Mouse (Mus musculus) heart, postnatal 25 days (tissue): Measurements from ENCODE around the gene Wfdc13. TPM values are rescaled to one million over a fixed set of nuclear protein-coding genes. Genes with fewer than 3 reads are reported as not detected.

ENCODE experiments used
- DNase-seq: peaks from one replicate; pipeline ENCODE4 v3.0.0; 2022; ENCODE audit warnings: low spot score
- intact Hi-C: fragments of 180-260 bp; cut with DNase I; formaldehyde crosslinking; loops from one replicate; pipeline ENCODE4 v1.15.1; 2025
- total RNA-seq, 2 experiments: library from RNA; stranded (reverse); gene quantifications; 2 replicates each; pipeline ENCODE4 v1.2.3; 2021

The Wfdc13 gene
- not detected for total RNA-seq

DNA sequence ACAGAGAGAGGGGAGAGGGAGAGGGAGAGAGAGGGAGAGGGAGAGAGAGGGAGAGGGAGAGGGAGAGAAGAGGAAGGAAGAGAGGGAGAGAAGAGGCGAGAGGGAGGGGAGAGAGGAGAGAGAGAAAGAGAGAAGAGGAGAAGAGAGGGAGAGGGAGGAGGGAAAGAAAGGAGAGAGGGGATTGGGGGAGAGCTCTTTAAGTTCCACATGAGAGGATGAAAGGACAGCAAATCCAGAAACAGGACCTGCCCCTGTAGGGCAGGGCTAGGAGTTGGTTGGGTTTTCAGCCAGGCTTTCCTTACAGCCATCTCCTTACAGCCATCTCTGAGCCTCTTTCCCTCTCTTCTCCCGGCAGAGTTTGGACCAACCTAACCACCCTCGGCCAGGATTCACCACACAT lies at the start of gene Wfdc13:
Wfdc13 (plus strand) TSS at position 301 of the 400 bp plus-strand sequence.
- DNase-seq: no peak
- intact Hi-C loops: no loop called here

DNA sequence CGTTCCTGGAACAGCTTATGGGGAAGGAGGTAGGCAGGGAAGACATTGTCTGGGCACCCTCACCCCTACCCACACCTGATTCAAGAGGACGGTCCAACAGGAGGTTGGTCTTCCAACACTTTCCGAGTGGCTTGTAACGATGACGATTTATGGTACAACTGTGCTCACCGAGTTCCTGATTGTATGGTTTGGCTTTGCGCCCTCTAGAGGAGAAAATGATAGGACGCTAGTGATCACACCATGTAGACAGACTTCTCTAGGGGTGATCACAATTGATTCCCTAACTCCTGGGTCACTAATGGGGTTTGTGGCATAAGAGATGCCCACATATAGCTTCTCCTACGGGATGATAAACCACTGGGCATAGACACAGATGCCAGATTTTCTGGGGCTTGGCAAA lies 49.6 kb upstream of the Wfdc13 start:
- DNase-seq: no peak
- intact Hi-C loops: no loop called here

DNA sequence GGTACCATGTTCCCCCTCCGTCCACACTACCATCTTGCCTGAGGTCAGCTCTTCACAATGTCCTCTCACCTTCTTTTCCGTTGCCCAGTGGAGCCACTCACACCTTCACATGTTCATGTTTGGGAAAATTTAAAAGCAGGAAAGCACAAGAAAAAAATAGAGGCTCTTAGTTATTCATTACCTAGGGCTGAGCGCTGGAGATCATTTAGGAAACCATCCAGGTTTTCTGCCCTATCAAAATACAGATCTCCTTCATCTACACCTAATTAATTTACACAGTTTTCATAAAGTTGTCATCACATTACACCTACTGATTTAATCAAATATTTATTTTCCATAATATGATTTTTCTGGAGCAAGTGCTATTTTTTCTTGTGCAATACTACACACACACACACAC lies 46.2 kb upstream of the Wfdc13 start, which contains the start of gene Wfdc16:
Wfdc16 (minus strand) TSS at position 101 of the 400 bp plus-strand sequence.
- intact Hi-C loops: no loop called here
- DNase-seq: no peak

DNA sequence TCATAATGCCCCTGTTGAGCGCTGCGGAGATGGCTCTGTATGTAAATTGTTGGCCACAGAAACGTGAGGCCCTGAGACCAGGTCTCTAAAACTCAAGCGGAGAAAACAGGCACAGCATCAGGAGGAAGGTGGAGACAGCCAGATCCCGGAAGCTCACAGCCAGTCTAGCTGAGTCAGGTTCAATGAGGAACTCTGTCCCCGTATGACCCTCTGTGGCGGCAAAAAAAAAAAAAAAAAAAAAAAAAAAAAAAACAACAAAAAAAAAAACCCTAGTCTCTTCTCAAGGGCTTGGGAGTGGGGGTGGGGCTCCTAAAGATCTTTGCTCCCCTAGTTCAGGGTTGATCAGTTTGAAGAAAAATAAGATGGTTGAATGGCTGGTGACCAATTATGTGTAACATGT lies 43.8 kb upstream of the Wfdc13 start:
- DNase-seq: no peak
- intact Hi-C loops: no loop called here

DNA sequence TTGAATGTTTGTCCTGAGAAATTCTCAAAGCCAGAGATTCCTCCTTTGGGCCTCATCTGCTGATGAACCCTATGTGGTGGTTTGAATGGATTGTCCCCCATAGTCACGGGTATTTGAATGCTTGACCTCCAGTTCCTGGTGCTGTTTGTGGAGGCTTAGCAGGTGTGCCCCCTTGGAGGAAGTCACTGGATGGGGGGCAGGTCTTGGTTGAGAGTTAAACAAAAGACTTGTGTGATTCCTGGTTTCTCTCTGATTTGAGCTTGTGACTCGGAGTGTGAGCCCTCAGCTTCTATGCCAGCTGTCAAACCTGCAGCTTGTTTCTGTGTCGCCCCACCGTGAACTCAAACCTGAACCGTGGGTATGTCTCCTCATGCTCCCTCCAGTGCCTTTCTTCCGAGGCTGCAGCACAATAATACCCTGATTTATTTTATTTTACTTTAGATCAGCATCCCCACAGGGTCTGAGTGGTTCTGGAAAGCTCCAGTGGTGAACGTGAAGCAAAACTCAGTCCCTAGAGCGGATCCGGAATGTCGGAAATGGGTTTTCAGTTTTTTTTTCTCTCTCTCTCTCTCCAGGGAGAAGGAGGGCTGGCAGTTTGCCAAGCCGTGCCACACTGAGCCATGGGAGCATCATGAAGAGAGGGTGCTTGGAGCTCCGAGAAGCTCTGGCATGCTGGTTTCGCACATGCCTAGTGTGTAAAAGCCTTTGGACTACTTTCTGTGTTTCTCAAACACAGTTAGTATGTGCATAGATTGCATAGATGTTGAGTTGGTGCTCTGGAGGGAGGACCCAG lies 42.8 kb upstream of the Wfdc13 start:
- intact Hi-C loops: no loop called here
- DNase-seq: no peak

DNA sequence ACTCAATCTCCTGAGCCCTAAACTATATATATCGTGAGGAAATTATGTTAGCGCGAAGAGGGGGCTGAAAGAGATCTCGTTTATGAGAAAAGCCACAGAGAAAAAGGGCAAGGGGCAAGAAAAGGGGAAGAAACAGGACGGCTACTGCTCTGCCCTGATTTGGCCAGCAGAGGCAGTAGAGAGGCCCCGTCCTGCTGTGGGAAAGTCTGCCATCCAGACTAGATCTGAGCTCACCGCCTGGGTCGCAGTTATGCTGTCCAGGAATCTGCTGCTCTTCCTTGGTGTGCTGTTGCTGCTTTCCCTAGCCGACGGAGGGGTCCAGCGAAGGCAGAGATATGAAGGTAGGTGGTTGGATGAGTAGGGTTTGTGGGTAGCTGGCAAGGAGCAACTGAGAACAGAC lies 29.0 kb upstream of the Wfdc13 start, which contains the start of gene Wfdc10:
Wfdc10 (plus strand) TSS at position 189 of the 400 bp plus-strand sequence.
- intact Hi-C loops: no loop called here
- DNase-seq: no peak

DNA sequence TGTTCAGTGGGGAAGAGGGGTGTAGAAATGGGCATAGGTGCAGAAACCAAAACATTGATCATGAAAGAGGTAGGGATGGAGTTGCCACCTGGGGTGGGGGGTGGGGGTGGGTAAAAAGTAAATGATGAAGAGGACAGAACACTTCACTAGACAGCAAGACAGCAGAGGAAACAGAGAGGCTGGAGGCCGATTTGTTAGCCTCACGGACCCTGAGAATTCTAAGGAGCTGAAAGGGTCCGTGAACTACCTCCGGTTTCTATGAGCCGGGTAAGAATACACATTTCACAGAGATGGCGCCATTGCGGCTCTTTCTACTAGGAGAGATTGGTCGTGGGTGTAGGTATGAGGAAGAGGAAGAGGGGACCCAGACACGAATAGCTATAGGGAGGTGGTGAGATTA lies 28.4 kb upstream of the Wfdc13 start, which contains the start of gene Wfdc9:
Wfdc9 (minus strand) TSS at position 101 of the 400 bp plus-strand sequence.
- intact Hi-C loops: no loop called here
- no peak for DNase-seq

DNA sequence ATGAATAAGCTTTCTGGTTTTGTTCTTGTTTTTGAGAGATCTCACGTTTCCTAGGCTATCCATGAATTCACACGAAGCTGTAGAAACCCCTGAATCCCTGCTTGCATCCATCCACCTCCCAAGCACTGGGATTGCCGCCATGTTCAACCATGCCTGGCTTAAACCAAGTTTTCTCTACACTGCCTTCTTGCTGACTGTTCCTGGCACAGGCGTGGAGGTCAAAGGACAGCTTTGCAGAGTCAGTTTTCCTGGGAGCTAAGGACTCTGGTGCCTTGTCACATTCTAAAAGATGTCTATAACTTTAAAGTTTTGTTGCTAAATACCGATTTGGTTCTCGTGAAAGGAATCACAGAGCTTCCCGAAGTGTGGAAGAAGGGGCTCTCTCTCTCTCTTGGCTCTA lies 20.1 kb upstream of the Wfdc13 start:
- intact Hi-C loops: no loop called here
- no peak for DNase-seq

DNA sequence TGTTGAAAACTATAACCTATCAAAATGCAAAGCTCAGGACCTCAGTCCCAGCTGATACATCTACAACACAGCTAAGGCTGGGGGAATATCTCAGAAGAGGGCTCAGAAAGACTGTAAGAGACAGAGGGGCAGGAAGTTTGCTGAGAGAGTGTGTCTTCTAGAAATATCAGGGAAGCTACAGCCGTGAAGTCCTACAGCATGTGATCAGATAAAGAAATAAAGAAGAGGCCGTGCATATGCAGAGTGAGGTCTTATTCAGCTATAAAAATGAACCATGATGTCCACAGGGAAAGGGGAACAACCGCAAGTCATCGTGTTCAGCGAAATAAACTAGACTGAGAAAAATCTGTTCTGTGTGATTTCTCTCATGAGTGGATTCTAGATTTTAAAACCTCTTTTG lies 14.6 kb upstream of the Wfdc13 start:
- no peak for DNase-seq
- intact Hi-C loops: no loop called here

DNA sequence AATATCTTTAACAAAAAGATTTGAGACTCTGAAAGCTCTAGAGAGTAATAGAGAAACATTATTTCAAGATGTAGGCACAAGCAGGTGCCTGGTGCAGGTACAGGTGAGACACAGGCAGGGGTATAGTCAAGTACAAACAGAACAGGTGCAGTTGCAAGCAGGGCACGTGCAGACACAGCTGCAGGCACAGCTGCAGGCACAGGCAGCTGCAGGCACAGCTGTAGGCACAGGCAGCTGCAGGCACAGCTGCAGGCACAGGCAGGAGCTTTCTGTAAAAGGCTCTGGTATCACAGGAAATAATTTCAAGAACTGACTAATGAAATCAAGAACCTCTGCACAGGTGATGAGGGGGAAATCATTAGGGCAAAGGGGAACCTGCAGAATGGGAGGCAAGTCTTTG lies 14.0 kb upstream of the Wfdc13 start:
- intact Hi-C loops: no loop called here
- DNase-seq: no peak

DNA sequence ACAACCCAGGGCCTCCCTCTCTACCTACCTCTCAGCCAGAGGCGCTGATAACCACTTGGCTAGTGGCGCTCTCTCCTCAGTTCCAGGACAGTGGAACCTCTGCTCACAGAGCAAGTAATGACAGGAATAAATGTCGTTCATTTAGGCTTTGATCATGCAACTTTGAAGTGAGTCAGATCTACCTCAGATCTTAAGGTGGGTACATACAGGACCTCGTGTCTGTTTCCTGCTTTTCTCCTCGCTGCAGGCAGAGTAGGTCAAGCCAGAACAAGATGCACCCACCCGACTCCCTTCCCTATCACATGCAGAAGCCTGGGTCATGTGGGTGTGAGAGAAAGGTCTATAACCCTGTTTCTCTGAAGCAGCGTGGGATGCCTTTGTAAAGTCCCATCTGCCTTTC lies 10.9 kb upstream of the Wfdc13 start, which contains the start of gene Wfdc11:
Wfdc11 (minus strand) TSS at position 101 of the 400 bp plus-strand sequence.
- intact Hi-C loops: no loop called here

DNA sequence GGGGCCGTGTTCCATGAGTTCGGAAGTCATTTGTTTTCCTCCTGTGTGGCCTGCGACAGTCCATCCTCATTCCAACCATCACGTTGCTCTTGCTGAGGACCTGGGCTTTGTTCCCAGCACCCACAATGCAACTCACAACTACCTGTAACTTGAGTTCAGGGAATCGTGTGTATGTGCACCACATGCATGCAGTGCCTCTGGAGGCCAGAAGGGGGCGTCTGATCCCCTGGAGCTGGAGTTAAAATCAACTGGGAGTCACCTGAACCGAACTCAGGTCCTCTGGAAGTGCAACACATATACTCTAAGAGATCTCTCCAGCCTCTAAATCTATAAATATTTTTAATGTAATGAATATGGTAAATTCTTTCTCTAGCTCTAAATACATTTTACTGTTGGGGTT lies 8.8 kb upstream of the Wfdc13 start:
- DNase-seq: no peak
- intact Hi-C loops: loop anchor here (5.0 kb wide), 1 partner anchor 116 kb away; no protein-coding TSS in a partner anchor

More for the DNA sequence above, 10.9 kb upstream of the Wfdc13 start, which contains the start of gene Wfdc11:
- DNase-seq: no peak

DNA sequence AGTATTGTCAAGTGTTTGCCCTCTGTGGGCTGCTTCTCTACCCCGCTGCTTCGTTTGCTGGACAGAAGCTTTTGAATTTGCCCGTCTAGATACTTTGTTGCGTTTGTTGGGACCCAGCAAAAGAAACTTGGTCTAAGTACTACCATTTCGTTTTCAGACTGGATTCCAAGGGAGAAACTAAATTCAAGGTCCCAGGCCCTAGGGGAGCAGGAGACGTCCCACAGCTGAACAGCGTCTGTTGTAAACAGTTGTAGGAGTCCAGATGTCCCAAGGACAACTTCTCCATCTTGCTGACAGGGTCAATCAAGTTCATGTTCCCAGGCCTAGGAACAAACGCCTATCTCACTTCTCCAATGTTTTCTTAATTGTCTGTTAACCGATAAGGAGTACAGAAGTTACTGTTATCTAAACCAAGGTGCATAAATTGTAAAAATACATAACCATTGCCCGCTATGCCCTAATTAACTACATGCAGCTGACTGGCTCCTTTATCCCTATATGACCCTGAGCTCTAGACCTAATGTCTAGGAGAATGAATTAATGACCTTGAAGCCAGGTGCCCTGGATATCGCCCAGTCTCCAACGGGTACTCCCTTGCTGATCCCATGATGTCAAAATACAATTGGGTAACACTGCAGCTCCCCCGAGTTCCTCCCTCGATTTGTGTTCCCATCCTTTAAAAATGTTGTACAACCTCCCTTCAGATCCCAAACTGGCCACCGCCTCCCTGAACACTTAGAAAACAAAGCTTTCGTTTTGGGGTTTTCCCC lies 7.8 kb upstream of the Wfdc13 start:
- intact Hi-C loops: loop anchor here (5.0 kb wide), 1 partner anchor 115 kb away; no protein-coding TSS in a partner anchor
- no peak for DNase-seq

DNA sequence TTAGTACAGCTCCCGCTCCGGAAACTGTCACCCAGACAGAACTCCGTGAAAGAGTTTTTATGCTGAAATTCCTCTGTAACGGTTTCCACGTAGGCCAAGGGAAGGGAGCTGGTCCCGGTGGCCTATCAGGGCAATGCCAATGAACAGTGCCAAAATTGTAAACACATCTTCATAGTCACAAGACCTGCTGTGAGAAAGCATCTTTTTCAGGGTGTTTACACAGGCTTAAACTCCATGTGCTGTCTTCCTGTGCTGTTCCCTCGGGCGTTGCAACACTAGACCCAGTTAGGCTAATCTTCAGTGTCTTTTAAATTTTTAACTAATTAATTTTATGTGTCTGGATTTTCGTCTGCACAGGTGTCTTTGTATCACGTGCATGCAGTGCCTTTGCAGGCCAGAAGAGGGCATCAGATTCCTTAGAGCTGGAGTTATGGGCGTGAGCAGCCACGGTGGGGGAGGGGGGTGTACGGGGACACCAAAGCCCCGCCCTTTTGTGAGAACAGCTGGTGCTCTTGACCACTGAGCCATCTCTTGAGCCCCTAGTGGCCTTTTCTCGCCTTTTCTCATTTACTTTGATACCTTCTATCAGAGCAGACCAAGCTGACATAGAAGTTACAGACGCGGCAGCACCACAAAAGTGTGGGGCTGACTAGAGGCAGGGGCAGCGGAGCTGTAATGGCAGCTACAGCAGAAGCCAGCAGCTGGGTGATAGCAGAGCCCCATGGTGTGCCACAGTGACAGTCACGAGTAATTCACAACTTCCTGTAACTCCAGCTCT lies 5.9 kb upstream of the Wfdc13 start:
- intact Hi-C loops: loop anchor here (2.0 to 5.0 kb wide), 2 partner anchors 48 to 113 kb away; no protein-coding TSS in a partner anchor
- DNase-seq: no peak

DNA sequence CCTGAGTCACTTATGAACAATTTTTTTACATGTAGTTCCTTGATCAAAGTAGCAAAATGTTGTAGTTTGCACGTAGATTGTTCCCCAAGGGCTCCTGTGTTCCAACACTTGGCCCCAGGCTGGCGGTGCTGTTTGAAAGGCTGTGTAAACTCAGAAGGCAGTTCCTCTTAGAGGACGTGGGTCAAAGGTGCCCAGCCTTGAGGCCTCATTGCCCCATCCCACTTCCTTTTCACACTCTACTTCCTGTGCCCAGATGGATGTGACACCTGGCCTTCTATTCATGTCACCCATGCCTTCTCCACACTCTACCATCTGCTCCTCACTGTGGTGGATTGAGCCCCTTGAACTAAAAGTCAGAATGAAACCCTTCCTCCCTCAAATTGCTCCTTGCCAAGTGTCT lies 5.0 kb upstream of the Wfdc13 start:
- DNase-seq: no peak
- intact Hi-C loops: loop anchor here (2.0 to 5.0 kb wide), 2 partner anchors 47 to 112 kb away; no protein-coding TSS in a partner anchor

DNA sequence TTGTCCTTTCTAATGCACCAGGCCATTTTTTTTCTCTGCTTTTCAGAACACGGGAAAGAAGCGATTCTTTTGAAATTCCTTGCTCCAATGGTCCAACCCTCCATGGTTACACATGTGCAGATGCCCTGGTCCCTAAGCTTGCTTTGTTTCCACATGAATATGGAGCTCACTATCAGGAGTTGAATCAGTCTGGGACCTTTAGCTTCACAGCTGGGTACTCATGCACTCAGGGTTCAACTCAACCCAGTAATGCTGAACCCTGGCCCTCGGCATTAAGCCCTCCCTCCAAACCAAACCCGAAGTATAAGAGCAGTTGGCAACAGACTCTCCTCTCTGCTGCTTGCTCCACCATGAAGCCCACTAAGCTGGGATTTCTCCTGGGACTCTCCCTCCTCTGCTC lies 13.3 kb downstream of the Wfdc13 start, which contains the start of gene Spint4:
Spint4 (plus strand) TSS at position 301 of the 400 bp plus-strand sequence.
- DNase-seq: no peak
- intact Hi-C loops: no loop called here

DNA sequence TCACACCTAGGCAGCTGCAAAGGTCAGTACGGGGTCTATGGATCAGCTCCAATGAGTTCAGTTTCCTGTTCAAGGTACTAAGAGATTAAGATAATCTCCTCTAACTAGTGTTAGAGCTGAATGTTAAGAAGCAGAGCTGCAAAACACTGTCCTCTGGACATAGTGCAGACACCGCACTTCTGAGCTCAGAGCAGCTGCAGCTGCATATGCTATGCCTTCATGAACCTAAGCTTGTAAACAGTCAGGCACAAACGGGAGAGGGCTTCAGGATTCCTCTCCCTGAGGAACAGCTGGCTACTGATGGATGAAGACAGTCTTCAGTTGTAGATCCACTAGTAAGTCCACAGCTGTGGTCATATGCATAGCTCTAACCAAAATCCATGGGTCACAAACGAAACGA lies 16.1 kb downstream of the Wfdc13 start:
- no peak for DNase-seq
- intact Hi-C loops: no loop called here

DNA sequence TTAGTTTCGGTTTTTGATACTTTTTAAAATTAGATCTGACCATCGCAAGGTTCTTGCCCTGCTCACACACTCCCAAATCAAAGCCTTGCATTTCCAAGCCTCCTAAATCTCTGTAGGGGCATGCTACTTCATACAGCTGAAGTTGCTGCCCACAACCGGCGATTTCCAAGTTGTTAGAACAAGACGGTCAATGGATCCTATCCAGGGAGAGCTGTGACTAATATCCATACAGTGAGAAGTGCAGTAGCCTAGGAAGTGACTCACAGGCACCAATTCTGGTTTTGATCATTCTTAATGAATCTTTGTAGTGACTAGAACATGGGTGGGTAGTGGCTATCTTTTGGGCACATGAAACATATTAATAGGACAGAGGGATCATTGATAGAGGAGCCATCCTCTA lies 16.9 kb downstream of the Wfdc13 start:
- intact Hi-C loops: no loop called here
- no peak for DNase-seq

DNA sequence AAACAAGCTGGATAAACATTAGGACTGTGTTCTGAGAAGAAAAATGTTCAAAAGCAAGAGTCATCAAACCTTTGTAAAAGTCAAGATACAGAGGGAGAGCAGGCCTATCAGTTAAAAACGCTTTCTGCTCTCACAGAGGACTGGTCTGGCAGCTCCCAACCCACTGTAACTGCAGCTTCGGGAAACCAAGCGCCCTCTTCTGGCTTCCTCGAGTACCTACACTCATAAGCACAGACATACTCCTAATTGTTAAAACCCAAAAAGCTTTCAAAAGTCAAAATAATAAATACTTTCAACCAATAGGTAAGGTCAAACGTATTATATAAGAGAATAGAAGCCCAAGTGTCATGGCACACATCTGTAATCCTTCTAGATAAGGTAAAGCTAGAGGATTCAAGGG lies 19.3 kb downstream of the Wfdc13 start:
- intact Hi-C loops: no loop called here

DNA sequence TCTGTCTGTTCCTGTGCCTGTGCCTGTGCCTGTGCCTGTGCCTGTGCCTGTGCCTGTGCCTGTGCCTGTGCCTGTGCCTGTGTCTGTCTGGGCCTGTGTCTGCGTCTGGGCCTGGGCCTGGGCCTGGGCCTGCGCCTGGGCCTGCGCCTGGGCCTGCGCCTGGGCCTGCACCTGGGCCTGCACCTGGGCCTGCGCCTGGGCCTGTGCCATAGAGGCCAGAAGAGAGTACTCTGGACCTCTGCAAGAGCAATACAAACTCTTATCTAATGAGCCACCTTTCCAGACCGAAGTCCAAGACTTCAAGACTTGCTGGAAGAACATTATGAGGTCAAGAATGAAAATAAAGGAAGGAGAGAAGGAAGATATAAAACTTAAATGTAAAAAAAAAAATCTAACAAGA lies 20.4 kb downstream of the Wfdc13 start:
- no peak for DNase-seq
- intact Hi-C loops: no loop called here

More for the DNA sequence above, 19.3 kb downstream of the Wfdc13 start:
- no peak for DNase-seq
